Mouse (Mus musculus): ENCODE measurements around the gene Asdurf. TPM values are rescaled to one million over a fixed set of nuclear protein-coding genes. Genes with fewer than 3 reads are reported as not detected.
"Not testable (repeated sequence)": the region's sequence is repeated elsewhere in the genome, so short reads cannot be mapped to it uniquely, and the experiment has no call there.

Asdurf gene
- total RNA-seq (2021) = 10 to 100 TPM; 11.9 to 14.2 TPM
- long read RNA-seq, experiment 1, partial matches to known transcripts = 0 of 2 reads
- long read RNA-seq, experiment 1, other reads (novel, unspliced or antisense) = 0 of 2 reads
- long read RNA-seq, experiment 2, partial matches to known transcripts = 0 of 1 reads
- long read RNA-seq, experiment 2, other reads (novel, unspliced or antisense) = 0 of 1 reads

DNA sequence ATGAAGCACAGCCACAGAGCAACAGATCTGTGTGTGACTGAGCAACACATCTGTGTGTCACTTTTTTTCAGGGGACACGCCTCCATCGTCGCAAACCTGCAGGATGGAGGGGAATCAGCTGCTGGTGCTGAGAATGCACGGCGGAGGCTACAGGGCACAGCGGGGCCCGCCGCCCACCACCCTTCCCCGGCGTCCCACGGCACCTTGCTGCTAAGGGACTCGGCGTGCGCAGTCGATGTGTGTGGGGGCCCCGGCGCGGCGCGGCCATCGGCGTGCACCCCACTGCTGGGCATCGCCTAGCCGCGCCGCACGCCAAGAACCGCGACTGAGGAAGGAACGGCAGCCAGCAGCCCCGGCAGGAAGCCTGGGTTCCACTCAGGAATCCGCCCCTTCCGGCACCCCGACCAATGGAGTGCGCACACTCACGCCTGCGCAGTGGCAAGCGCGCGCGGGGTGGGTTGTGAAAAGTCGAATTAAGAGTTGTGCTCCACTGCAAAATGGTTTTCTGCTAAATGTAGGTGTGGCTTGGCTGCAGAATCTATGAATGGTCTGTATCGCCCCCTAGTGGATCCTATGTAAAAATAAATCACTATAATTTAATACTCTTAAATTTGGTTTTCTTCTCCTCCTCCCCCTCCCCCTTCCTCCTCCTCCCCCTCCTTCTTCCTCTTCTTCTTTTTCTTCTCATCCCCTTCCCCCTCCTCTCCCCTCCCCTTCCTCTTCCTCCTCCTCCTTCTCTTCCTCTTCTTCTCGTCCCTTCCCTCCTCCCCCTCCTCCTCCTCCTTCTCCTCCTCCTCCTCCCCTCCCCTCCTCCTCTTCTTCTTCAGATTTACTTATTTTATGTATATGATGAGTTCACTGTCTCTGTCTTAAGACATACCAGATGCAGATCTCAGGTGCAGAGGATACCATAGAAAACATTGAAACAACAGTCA, at the start of gene Asdurf, which contains the start of the genes Gm28551 and Asnsd1:
TSS of gene Asdurf (minus strand) at position 293 of the 935 bp plus-strand sequence.
TSS of gene Gm28551 (minus strand) at position 341 of the 935 bp plus-strand sequence.
TSS of gene Asnsd1 (minus strand) at position 426 of the 935 bp plus-strand sequence.
- peak; percentile 97 for DNase-seq
- Histone ChIP-seq H3K4me3 (peak within 1 kb of the TSS; percentile 76), H3K27ac (peak within 1 kb of the TSS; percentile 88)
- TF ChIP-seq CTCF (IDR thresholded peaks at IDR 0.05) = peak; percentile 61
- intact Hi-C loops (cut with DNase I) = loop anchor here (5.0 kb wide), 2 partner anchors 40 to 300 kb away; partner anchors contain the start of gene Osgepl1

DNA sequence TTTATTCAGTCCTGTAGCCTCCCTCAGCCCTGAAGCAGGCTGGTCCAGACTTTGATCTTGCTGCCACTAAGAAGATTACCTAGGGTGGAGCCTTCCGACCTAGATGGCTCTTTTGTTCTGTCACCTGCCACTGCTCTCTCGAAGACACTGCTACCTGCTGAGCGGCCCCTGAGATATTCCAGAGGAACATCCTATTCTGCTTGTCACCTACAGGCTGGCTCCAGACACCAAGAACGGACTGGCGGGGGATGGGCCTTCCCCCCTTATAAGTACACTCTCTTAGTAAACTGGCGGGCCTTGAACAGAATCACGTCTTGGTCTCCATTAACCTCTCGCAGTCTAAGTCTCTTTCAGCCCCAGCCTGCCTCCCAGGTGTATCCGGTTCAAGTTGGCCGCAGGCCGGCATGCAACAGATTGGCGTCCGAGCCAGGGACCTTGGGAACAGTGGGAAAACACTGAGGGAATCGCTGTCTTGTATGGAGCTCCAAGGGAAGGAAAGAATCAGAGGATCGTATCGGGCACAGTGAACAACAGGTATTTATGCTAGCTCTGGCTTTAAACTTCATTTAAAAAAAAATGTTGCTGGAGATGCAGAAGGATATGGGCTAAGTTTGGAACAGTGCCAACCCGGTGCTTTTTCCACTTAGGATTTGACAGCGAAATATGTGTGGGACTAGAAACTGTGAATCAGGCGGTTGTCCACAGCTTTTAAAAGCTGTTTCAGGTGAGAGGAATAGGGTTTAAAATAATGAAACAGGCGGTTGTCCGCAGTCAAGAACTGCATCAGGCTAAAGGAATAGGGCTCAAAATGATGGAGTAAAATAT, 41.7 kb upstream of the Asdurf start:
- H3K4me3 ChIP-seq; H3K27ac ChIP-seq; DNase-seq; intact Hi-C loops (cut with DNase I): not testable (repeated sequence)

DNA sequence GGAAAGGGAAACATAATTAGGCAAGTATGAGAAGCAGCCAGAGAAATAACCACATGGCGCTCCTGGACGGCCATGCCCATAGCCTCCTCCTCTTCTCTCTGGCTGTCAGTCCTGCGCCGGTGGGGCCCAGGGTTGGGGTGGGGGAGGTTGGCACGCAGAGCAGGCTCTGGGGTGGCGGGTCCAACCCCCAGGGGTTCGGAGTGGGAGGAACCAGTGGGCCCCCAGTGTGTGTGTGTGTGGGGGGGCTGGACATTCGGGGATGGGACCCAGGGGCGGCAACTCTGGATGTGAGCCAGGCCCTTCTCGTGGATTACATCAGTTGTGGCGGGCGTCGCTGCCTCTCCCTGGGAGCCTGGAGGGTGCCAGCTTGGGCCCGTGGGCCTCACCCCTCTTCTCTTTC, 36.3 kb upstream of the Asdurf start:
- intact Hi-C loops (cut with DNase I) = no loop called here
- no peak overlapping the region for H3K4me3 ChIP-seq

DNA sequence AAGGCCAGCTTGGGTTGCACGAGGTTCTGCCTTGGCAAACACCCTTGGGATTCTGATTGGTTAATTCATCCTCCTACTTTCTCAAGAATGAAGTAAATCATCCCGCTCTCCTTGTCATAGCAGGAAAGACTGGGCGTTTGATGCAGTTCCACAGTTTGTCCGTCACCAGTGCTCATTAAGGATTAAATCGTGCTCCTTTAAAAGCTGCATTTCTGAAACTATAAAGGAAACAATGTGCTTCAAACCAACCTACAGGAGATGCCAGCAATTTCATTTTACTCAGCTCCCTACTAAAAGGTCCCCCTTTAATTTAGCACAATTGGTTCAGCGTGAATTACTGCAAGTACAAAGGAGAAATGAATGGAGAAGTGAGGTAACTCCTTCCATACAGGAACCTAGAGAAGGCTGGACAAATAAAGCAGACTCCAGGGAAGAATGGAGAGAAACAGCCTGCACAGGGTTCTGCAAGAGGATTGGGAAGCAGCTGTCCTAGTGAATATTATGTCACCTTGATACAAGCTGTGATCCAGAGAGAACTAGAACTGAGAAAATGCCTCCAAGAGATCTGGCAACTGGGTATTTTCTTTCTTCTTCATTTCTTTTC, 31.8 kb upstream of the Asdurf start:
- TF ChIP-seq CTCF (IDR thresholded peaks at IDR 0.05) = no peak
- Histone ChIP-seq H3K4me3 (no peak overlapping the region), H3K27ac (no peak overlapping the region)
- intact Hi-C loops (cut with DNase I) = no loop called here
- DNase-seq = no peak

More for the DNA sequence above, 36.3 kb upstream of the Asdurf start:
- DNase-seq = no peak
- no peak overlapping the region for H3K27ac ChIP-seq
- TF ChIP-seq CTCF (IDR thresholded peaks at IDR 0.05) = no peak

DNA sequence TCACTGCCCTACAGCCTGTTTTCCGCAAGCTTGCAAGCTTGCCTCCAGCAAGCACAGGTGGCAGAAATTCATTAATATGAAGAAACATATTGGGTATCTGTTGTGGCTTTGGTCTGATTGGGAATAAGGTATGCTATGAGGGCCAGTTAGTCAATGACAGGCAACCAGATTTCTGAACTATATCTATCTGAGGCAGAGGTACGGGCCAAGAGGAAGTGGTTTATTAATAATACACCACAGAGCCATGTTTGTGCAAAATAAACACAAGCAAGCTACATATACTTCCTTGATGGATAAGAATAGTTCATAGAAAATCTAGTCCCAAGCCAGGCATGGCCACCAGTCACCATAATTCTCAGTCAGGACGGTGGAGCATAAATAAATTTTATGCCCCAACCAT, 25.3 kb upstream of the Asdurf start:
- no peak for DNase-seq
- H3K27ac ChIP-seq = no peak overlapping the region
- H3K4me3 ChIP-seq = no peak overlapping the region
- no peak for TF ChIP-seq CTCF (IDR thresholded peaks at IDR 0.05)
- intact Hi-C loops (cut with DNase I) = no loop called here

DNA sequence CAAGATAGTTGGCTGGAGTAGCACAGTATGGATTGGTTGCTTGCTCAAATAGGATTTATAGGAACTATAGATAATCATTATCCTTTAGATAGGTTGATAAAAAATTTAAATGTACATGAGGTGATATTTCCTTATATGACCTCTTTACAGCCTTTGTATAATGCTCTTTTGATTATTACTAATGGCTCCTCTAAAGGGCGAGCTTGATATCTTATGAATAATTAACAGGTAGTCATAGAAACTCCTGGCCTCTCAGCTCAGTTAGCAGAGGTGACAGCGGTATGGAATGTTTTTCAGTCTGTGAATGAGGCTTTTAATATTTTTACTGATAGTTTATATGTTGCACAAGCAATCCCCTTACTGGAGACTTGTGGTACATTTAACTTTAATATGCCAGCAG, 23.5 kb upstream of the Asdurf start:
- H3K4me3 ChIP-seq; DNase-seq; intact Hi-C loops (cut with DNase I); H3K27ac ChIP-seq: not testable (repeated sequence)

DNA sequence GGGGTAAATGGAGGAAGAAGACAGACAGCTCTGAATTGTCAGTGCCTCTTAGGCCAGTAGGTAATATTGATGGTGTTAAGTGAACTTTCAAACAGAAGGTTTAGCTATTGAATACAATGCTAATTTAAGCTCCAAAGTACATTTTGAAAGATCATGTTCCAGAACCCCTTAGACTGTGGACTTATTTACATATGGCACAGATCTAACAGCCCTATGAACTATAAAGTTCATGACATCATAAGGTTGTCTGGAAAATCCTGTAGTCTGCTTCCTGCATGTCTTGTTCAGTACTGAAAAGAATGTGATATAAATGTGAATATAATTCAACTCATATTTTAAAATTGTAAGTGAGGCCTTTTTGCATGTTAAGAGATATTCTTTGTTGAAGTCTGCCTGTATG, 6.6 kb upstream of the Asdurf start:
- intact Hi-C loops (cut with DNase I) = no loop called here

DNA sequence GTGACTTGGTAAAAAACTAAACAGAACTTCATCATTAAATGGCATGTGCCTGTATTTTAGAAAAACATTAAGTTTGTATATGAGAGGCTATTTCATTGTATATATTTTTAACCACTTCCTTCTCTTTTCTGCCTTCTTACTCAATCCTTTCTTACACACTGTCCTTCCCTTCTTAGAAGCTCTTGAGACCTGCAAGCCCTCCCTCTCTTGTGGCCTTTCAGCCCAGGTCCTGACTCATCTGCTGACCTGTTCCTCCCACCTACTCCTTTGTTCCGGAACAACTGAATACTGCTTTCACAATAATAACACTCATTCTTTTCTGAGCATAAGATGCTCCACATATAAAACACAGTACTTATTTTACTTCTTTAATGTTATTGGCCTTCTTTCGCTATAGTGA, 11.3 kb downstream of the Asdurf start:
- Histone ChIP-seq H3K27ac (no peak overlapping the region), H3K4me3 (no peak overlapping the region)
- no peak for DNase-seq
- intact Hi-C loops (cut with DNase I) = no loop called here
- no peak for TF ChIP-seq CTCF (IDR thresholded peaks at IDR 0.05)

More for the DNA sequence above, 6.6 kb upstream of the Asdurf start:
- no peak for TF ChIP-seq CTCF (IDR thresholded peaks at IDR 0.05)
- DNase-seq = no peak
- Histone ChIP-seq H3K4me3 (no peak overlapping the region), H3K27ac (no peak overlapping the region)

DNA sequence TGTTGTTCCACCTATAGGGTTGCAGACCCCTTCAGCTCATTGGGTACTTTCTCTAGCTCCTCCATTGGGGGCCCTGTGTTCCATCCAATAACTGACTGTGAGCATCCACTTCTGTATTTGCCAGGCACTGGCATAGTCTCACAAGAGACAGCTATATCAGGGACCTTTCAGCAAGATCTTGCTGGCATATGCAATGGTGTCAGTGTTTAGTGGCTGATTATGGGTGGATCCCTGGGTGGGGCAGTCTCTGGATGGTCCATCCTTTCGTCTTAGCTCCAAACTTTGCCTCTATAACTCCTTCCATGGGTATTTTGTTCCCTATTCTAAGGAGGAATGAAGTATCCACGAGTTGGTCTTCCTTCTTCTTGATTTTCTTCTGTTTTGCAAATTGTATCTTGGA, 15.0 kb downstream of the Asdurf start:
- H3K27ac ChIP-seq; DNase-seq; intact Hi-C loops (cut with DNase I): not testable (repeated sequence)

DNA sequence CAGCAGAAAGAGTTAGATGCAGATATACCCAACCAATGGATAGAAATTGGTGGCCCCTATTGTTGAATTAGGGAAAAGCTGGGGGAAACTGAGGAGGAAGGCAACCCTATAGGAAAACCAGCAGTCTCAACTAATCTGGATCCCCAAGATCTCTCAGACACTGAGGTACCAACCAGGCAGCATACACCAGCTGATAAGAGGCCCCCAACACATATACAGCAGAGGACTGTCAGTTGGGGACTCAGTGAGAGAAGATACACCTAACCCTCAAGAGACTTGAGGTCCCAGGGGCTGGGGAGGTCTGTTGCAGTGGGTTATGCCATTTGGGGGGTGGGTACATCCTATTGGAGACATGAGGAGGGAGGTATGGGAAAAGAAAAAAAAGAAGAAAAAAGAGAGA, 17.0 kb downstream of the Asdurf start:
- no peak overlapping the region for H3K27ac ChIP-seq
- no peak for TF ChIP-seq CTCF (IDR thresholded peaks at IDR 0.05)
- no peak overlapping the region for H3K4me3 ChIP-seq
- intact Hi-C loops (cut with DNase I) = no loop called here
- no peak for DNase-seq

More for the DNA sequence above, 15.0 kb downstream of the Asdurf start:
- not testable (repeated sequence) for H3K4me3 ChIP-seq

DNA sequence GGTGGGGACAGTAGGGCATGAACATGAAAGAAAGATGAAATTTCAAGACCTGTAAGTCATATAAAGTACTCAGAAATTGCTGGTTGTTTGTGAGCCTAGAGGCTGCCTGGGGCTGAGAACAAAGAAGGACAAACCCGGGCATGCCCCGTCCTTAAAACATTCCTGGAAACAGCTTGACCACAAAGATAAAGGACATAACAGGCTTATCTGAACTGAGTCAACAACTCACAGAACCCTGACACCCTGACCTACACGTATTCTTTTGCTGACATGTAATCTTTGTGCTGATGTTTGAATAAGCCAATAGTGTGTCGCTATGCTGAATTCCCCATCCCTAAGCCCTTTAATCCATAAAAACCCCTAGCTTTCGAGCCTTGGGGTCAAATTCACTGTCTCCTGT, 18.9 kb downstream of the Asdurf start:
- DNase-seq; H3K4me3 ChIP-seq; intact Hi-C loops (cut with DNase I): not testable (repeated sequence)

DNA sequence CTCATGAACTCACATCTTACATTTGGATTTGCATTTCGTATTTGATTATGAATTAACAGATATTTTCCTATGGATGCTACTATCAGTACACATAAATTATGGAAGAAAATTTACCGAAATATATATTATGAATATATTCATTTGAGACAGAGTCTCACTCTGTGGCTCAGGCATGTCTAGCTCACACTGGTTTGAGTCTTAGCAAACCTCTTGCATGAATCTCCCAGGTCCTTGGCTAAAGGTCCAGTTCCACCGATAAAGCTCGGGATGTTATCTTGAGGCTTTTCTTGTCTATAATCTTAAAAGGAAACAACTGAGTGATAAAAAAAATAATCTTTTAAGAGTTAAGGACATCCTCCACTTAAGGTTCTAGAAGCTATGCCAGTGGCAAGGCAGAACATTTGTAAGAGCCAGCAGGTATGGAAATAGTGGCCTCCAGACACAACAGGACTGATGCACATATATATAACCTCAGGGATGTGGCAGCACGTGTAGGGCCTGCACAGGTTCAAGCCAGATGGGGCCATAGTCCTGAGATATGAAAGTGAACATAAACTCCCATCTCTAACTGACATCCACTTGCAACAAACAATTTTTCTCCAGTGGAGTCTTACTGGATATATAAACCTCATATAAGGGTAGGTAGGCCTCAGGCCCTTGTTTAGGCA, 27.5 kb downstream of the Asdurf start:
- no peak for TF ChIP-seq CTCF (IDR thresholded peaks at IDR 0.05)
- no peak overlapping the region for H3K27ac ChIP-seq
- H3K4me3 ChIP-seq = no peak overlapping the region
- intact Hi-C loops (cut with DNase I) = no loop called here
- no peak for DNase-seq

More for the DNA sequence above, 18.9 kb downstream of the Asdurf start:
- H3K27ac ChIP-seq = not testable (repeated sequence)

All from gastrocnemius, adult 2 months (tissue).